Mouse (Mus musculus) myocyte (in vitro differentiated cells): ENCODE results near the gene Plaur. TPM values are rescaled to one million over a fixed set of nuclear protein-coding genes. Genes with fewer than 3 reads are reported as not detected.

Source experiments
- H3K27me3 ChIP-seq: one replicate; pipeline ENCODE4 v1.6.1; 2011; ENCODE audit not compliant: control insufficient read depth, insufficient read depth, insufficient read length
- H3K36me3 ChIP-seq: one replicate; pipeline ENCODE4 v1.6.1; 2011; ENCODE audit not compliant: control insufficient read depth, insufficient read depth
- H3K4me2 ChIP-seq: one replicate; pipeline ENCODE4 v1.6.1; 2011; ENCODE audit warnings: low read depth, control low read depth
- H3K4me3 ChIP-seq: one replicate; pipeline ENCODE4 v1.5.1; 2011; ENCODE audit warnings: mild to moderate bottlenecking, control low read depth, moderate library complexity
- H3K79me2 ChIP-seq: one replicate; pipeline ENCODE4 v1.6.1; 2011; ENCODE audit not compliant: control insufficient read depth, insufficient read depth
- H3ac ChIP-seq: one replicate; pipeline ENCODE4 v1.6.1; 2011; ENCODE audit not compliant: control insufficient read depth, insufficient read length
- CEBPB ChIP-seq: IDR thresholded peaks from 2 replicates; pipeline ENCODE4 v1.6.1; 2011; ENCODE audit warnings: mild to moderate bottlenecking, moderate library complexity; ENCODE audit not compliant: poor library complexity, insufficient read depth, severe bottlenecking
- E2F4 ChIP-seq: IDR thresholded peaks from one replicate; pipeline ENCODE4 v1.6.1; 2011; ENCODE audit warnings: mild to moderate bottlenecking, control low read depth, moderate library complexity; ENCODE audit not compliant: insufficient read depth
- MAX ChIP-seq: IDR thresholded peaks from one replicate; pipeline ENCODE4 v1.6.1; 2011; ENCODE audit warnings: low read depth, mild to moderate bottlenecking, control low read depth
- MYOD1 ChIP-seq, 3 experiments: IDR thresholded peaks; one replicate each; pipeline ENCODE4 v1.6.1; 2011; ENCODE audit warnings: control low read depth in 2 of 3, low read depth in 2 of 3, mild to moderate bottlenecking in 2 of 3, moderate library complexity in 1 of 3; ENCODE audit not compliant: insufficient read length in 2 of 3, control insufficient read depth in 1 of 3
- MYOG ChIP-seq, 3 experiments: IDR thresholded peaks; one replicate each; pipeline ENCODE4 v1.6.1; 2011; ENCODE audit warnings: control low read depth in 2 of 3, low read depth in 2 of 3, mild to moderate bottlenecking in 2 of 3; ENCODE audit not compliant: insufficient read length in 2 of 3, control insufficient read depth in 1 of 3, insufficient read depth in 1 of 3
- POLR2A ChIP-seq: IDR thresholded peaks from one replicate; pipeline ENCODE4 v1.6.1; 2011; ENCODE audit warnings: low read depth, mild to moderate bottlenecking, control low read depth, moderate library complexity; ENCODE audit not compliant: insufficient read length
- POLR2AphosphoS2 ChIP-seq: IDR thresholded peaks from one replicate; pipeline ENCODE4 v1.6.1; 2011; ENCODE audit warnings: low read depth, control low read depth; ENCODE audit not compliant: insufficient read length
- REST ChIP-seq: IDR thresholded peaks from one replicate; pipeline ENCODE4 v1.6.1; 2011; ENCODE audit warnings: mild to moderate bottlenecking, control low read depth, moderate library complexity; ENCODE audit not compliant: insufficient read depth, insufficient read length
- SRF ChIP-seq: IDR thresholded peaks from one replicate; pipeline ENCODE4 v1.6.1; 2011; ENCODE audit warnings: low read depth; ENCODE audit not compliant: control insufficient read depth, insufficient read length
- TCF12 ChIP-seq: IDR thresholded peaks from one replicate; pipeline ENCODE4 v1.6.1; 2011; ENCODE audit warnings: mild to moderate bottlenecking, control low read depth; ENCODE audit not compliant: poor library complexity, insufficient read depth, severe bottlenecking
- TCF3 ChIP-seq: IDR thresholded peaks from one replicate; pipeline ENCODE4 v1.6.1; 2011; ENCODE audit warnings: low read depth, control low read depth; ENCODE audit not compliant: insufficient read length
- USF1 ChIP-seq: IDR thresholded peaks from one replicate; pipeline ENCODE4 v1.6.1; 2011; ENCODE audit warnings: low read depth, mild to moderate bottlenecking, control low read depth, moderate library complexity
- polyA plus RNA-seq: library from polyadenylated mRNA; unstranded; fragments of >200 nt; fragmentation: generic; extraction: Trizol; gene quantifications from one replicate; pipeline ENCODE4 v1.2.1, GENCODE M21; 2012; ENCODE audit warnings: missing spikeins

Plaur gene
- polyA plus RNA-seq, 1 experiment, result 32.5 TPM

- H3K36me3 ChIP-seq, result no peaks in the 10 kb centered on the region
- H3K4me3 ChIP-seq, result no peak overlapping the region
- H3K79me2 ChIP-seq, result peaks cover 19% of the 10 kb centered on the region
- no peak overlapping the region for H3K4me2 ChIP-seq
- no peak overlapping the region for H3ac ChIP-seq
- H3K27me3 ChIP-seq, result no peaks in the 10 kb centered on the region
- TF ChIP-seq POLR2AphosphoS2 (peak; percentile 51), MAX (no peak)
These were observed 41.7 kb downstream of the Plaur start for GRCm38 (mm10) chr7:24504004-24504403.

GRCm38 (mm10) chr7:24504868-24505267, 42.6 kb downstream of the Plaur start:
- H3ac ChIP-seq, result no peak overlapping the region
- H3K36me3 ChIP-seq, result no peaks in the 10 kb centered on the region
- no peak overlapping the region for H3K4me2 ChIP-seq
- H3K27me3 ChIP-seq, result no peaks in the 10 kb centered on the region
- TF ChIP-seq CEBPB (no peak), POLR2AphosphoS2 (peak; percentile 55)
- H3K4me3 ChIP-seq, result no peak overlapping the region
- peaks cover 20% of the 10 kb centered on the region for H3K79me2 ChIP-seq

GRCm38 (mm10) chr7:24505447-24506064, 43.3 kb downstream of the Plaur start:
- Histone ChIP-seq H3K4me2 (peak overlapping the region; percentile 90), H3K36me3 (no peaks in the 10 kb centered on the region), H3K27me3 (no peaks in the 10 kb centered on the region), H3K4me3 (peak overlapping the region; percentile 80), H3ac (no peak overlapping the region), H3K79me2 (peaks cover 20% of the 10 kb centered on the region)
- TF ChIP-seq POLR2AphosphoS2 (no peak), TCF12 (no peak), REST (no peak), USF1 (no peak), CEBPB (no peak), SRF (no peak), E2F4 (no peak), POLR2A (no peak), MYOD1 (IDR thresholded peaks at IDR 0.05; ENCODE audit: control insufficient read depth in 1 of 3, insufficient read length in 2 of 3, low read depth in 2 of 3) (no peak), MAX (no peak), MYOG (IDR thresholded peaks at IDR 0.05; ENCODE audit: control insufficient read depth in 1 of 3, insufficient read depth in 1 of 3, insufficient read length in 2 of 3, low read depth in 2 of 3) (no peak), TCF3 (no peak)

- peak overlapping the region; percentile 90 for H3K4me2 ChIP-seq
- TF ChIP-seq POLR2A (no peak), MAX (no peak), TCF3 (no peak), CEBPB (no peak), POLR2AphosphoS2 (no peak), MYOG (IDR thresholded peaks at IDR 0.05; ENCODE audit: control insufficient read depth in 1 of 3, insufficient read depth in 1 of 3, insufficient read length in 2 of 3, low read depth in 2 of 3) (no peak), MYOD1 (IDR thresholded peaks at IDR 0.05; ENCODE audit: control insufficient read depth in 1 of 3, insufficient read length in 2 of 3, low read depth in 2 of 3) (no peak)
- no peaks in the 10 kb centered on the region for H3K36me3 ChIP-seq
- H3K4me3 ChIP-seq, result peak overlapping the region; percentile 80
- H3K79me2 ChIP-seq, result peaks cover 20% of the 10 kb centered on the region
- H3K27me3 ChIP-seq, result no peaks in the 10 kb centered on the region
- peak overlapping the region; percentile 82 for H3ac ChIP-seq
These were observed 43.8 kb downstream of the Plaur start for GRCm38 (mm10) chr7:24506065-24506459.

GRCm38 (mm10) chr7:24506476-24506837, 44.2 kb downstream of the Plaur start:
- Histone ChIP-seq H3K4me3 (peak overlapping the region; percentile 80), H3K79me2 (peaks cover 20% of the 10 kb centered on the region), H3ac (peak overlapping the region; percentile 82), H3K4me2 (peak overlapping the region; percentile 90), H3K36me3 (no peaks in the 10 kb centered on the region), H3K27me3 (no peaks in the 10 kb centered on the region)
- TF ChIP-seq MYOD1 (IDR thresholded peaks at IDR 0.05; ENCODE audit: control insufficient read depth in 1 of 3, insufficient read length in 2 of 3, low read depth in 2 of 3) (no peak), USF1 (peak; percentile 6)
